Mouse (Mus musculus): ENCODE data around the gene Inhbb.

DNA sequence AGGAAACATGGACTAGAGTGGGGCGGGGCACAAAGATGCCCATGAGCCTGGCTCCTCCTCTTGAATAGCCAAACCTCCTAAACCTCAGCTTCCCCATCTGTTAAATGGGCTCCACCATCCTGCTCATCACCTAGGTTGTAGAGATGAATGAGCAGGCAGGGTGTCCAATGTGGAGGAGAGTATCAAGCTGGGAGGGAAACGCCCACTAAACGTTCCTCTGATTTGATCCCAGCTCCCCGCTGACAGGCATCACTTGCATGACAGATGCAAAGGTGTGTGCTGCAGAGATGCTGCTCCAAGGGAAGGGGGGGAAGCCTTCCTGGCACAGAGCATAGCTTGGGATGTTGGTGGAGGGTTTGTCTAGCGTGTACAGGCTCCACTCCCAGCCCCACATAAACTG is 11.4 kb downstream of the Inhbb start:
- TF ChIP-seq POLR2A (IDR thresholded peaks at IDR 0.05; ENCODE audit: borderline replicate concordance, low read depth, low read length) (no peak), CTCF (IDR thresholded peaks at IDR 0.05; ENCODE audit: low read depth, low read length) (no peak)
